Mouse (Mus musculus) liver, embryonic 14.5 days (tissue): ENCODE measurements at regions not wholly inside any gene's neighbourhood (a gene's known extent, or its start where the extent isn't known, plus 50 kb on each side); places are given as distances from the start of the nearest gene placed in this dataset.

Experiments used
- ATAC-seq: fragments of 200-750 bp; cut with Nextera tagmentation; 2 replicates; pipeline ENCODE4 v1.8.0; 2017; ENCODE audit warnings: moderate number of reproducible peaks, mild to moderate bottlenecking, moderate library complexity; ENCODE audit not compliant: insufficient read depth
- DNase-seq, 3 experiments: peaks; one replicate each; pipeline ENCODE4 v3.0.0-alpha.2; 2012 to 2013; ENCODE audit warnings: low read depth in 3 of 3, low spot score in 3 of 3
- H3K27ac ChIP-seq: fragments of 300-500 bp; sonication (generic); 2 replicates; pipeline ENCODE4 v1.5.1; 2014; ENCODE audit warnings: moderate library complexity, mild to moderate bottlenecking, control low read depth, inconsistent platforms
- H3K27me3 ChIP-seq: fragments of 300-500 bp; sonication (generic); 2 replicates; pipeline ENCODE4 v1.6.1; 2014; ENCODE audit warnings: mild to moderate bottlenecking, low read length, moderate library complexity; ENCODE audit not compliant: control insufficient read depth, insufficient read depth
- H3K36me3 ChIP-seq: fragments of 300-500 bp; sonication (generic); replicated peaks from 2 replicates; pipeline ENCODE4 v1.6.1; 2014; ENCODE audit warnings: low read depth; ENCODE audit not compliant: control insufficient read depth, insufficient read depth
- H3K4me1 ChIP-seq, 2 experiments: fragments of 200-500 bp in 1 of 2; fragments of 300-500 bp in 1 of 2; sonication (generic) in 1 of 2; replicated peaks; 2 replicates each; pipeline ENCODE4 v1.6.1; 2012 to 2014; ENCODE audit warnings: antibody characterized with exemption in 1 of 2, inconsistent platforms in 1 of 2, low read length in 1 of 2; ENCODE audit not compliant: control insufficient read depth in 2 of 2, insufficient read depth in 2 of 2
- H3K4me2 ChIP-seq: fragments of 300-500 bp; sonication (generic); 2 replicates; pipeline ENCODE4 v1.6.1; 2014; ENCODE audit warnings: low read depth, mild to moderate bottlenecking, control low read depth, moderate library complexity
- H3K4me3 ChIP-seq, 2 experiments: fragments of 200-500 bp in 1 of 2; fragments of 300-500 bp in 1 of 2; sonication (generic) in 1 of 2; 2 replicates each; pipeline ENCODE4 v1.5.1; 2012 to 2014; ENCODE audit warnings: low read depth in 2 of 2, low read length in 2 of 2, mild to moderate bottlenecking in 2 of 2, control low read depth in 1 of 2, inconsistent platforms in 1 of 2, moderate library complexity in 1 of 2; ENCODE audit not compliant: insufficient read depth in 1 of 2
- H3K9ac ChIP-seq: fragments of 300-500 bp; sonication (generic); replicated peaks from 2 replicates; pipeline ENCODE4 v1.6.1; 2014; ENCODE audit warnings: mild to moderate bottlenecking, control low read depth, moderate library complexity
- H3K9me3 ChIP-seq: fragments of 300-500 bp; sonication (generic); 2 replicates; pipeline ENCODE4 v1.6.1; 2016; ENCODE audit warnings: low read length, mixed read lengths; ENCODE audit not compliant: control insufficient read depth
- CTCF ChIP-seq: IDR thresholded peaks from 2 replicates; pipeline ENCODE4 v1.5.1; 2016; ENCODE audit warnings: antibody characterized with exemption, low read depth, control low read depth
- EP300 ChIP-seq: IDR thresholded peaks from 2 replicates; pipeline ENCODE4 v1.6.1; 2016; ENCODE audit warnings: antibody characterized with exemption, low read depth
- WGBS: fragments of 180-500 bp; shearing (Covaris S2); extraction: QIAGEN DNeasy Blood & Tissue Kit; methylation state at CpG from one replicate; pipeline ENCODE4 v1.1.7; 2014; ENCODE audit not compliant: insufficient replicate concordance; 5-methylcytosine and 5-hydroxymethylcytosine counted together

DNA sequence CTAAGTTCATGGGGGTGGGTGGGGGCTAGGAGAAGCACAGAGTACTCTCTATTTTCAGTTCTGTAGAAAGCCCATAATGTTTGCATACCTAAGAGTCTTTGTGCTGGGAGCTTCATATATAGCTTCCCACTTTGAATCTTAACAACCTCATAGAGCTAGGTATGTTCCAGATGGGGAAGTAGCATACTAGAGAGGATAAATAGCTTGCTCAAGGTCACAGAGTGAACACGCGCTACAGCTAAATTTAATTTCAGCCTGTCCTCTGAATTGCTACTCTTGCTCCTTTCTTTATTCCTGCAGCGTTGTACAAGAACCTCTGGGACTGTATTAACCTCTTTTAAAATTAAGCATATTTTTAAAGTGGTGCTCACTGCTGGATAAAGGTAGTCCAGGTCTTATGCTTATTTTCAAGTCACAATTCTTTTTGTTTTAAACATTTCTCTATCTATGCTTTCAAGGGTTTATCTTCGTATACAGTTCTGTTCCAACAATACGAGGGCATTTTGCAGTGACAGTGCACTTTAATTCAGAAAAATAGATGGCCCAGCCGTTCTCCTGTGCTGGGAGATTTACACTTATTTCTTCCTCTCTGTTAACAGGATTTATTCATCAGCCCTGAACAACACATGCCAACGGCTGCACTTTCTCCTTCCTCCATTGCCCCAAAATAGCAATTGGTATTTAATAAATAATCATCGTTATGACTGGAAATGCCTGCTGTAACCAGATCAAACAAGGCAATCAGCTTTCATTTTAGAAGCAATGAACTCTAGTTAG is 350.7 kb downstream of the Stim2 start:
- Histone ChIP-seq H3K4me1 (no peaks in the 10 kb centered on the region), H3K4me2 (no peak overlapping the region), H3K36me3 (no peaks in the 10 kb centered on the region), H3K9me3 (no peaks in the 10 kb centered on the region), H3K4me3 (no peak overlapping the region), H3K27me3 (no peaks in the 10 kb centered on the region), H3K27ac (no peak overlapping the region), H3K9ac (no peak overlapping the region)
- ATAC-seq (no peak), DNase-seq (no peak)
- TF ChIP-seq CTCF, result no peak
- no peak for TF ChIP-seq EP300
- 65% methylated on average over 8 of the region's 8 CpGs for WGBS

DNA sequence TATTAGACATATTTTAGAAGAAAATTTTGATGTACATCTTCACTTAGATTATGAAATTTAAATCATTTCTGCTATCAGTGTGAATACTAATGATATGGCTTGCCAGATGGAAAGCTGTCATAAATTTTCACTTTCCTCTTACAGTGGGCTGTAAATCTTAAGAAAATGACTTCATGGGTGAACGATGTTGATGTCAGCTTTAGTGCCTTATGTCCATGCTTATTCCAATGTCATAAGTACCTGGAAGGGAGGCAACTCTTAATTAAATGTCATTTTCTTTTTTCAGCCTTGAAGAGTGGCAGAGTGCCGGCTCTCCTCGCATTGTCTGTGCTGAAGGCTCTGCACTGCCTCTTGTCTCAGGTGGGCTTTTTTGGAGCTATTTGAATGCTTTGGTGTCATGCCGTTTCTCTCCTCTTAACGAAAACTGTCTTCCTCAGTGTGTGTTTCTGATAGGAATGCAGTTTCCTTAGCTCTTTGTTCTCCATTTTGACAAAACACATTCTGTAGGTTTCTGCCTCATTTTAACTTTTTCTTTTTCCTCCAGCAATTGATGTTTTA is 351.6 kb downstream of the Stim2 start:
- H3K4me1 ChIP-seq, result no peaks in the 10 kb centered on the region
- H3K4me3 ChIP-seq, result no peak overlapping the region
- no peaks in the 10 kb centered on the region for H3K27me3 ChIP-seq
- DNase-seq (no peak), ATAC-seq (no peak)
- H3K36me3 ChIP-seq, result no peaks in the 10 kb centered on the region
- no peak overlapping the region for H3K27ac ChIP-seq
- no peak overlapping the region for H3K9ac ChIP-seq
- WGBS, result 56% methylated on average over 5 of the region's 5 CpGs
- H3K4me2 ChIP-seq, result no peak overlapping the region
- no peaks in the 10 kb centered on the region for H3K9me3 ChIP-seq
- TF ChIP-seq EP300 (no peak), CTCF (no peak)

DNA sequence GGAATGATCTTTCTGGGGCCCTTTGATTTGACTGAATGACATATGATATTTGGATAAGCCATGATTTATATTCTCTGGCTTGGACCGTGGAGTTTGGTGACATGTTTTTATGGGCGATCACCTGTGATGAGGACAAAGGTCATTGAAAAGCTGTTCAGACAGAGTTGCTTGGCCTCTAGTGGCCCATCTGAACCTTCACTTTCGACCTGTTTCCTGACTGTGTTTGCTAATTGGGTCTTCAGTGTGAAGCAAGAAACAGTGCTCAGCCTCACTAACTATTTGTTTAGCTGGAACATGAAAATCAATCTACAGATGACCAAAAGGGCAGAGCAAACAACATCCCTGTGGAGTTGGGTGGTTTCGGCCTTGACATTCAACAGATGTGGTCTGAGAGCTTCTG is 357.8 kb downstream of the Stim2 start:
- 50% methylated on average over 4 of the region's 4 CpGs for WGBS
- no peaks in the 10 kb centered on the region; a peak in 1 of 4 replicates for H3K4me1 ChIP-seq

DNA sequence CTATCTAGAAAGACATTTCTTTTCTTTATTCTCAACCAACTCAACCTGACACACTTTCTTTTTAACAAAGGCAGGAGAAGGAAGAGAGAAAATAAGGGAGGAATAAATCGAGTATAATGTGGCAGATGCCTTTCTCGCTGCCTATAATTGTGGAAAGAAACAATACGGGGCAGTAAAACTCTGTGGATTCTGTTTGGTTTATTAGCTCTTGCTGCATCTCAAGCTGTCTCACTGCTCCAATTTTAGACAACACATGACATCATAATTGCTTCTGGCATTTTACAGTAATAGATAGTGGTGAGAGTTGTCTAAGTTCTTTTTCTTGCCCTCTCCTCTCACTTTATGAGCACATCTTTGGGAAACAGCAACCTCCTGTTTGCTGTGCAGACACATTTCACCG is 359.2 kb downstream of the Stim2 start:
- TF ChIP-seq CTCF (no peak), EP300 (no peak)
- no peaks in the 10 kb centered on the region for H3K9me3 ChIP-seq
- H3K4me2 ChIP-seq, result no peak overlapping the region
- H3K9ac ChIP-seq, result no peak overlapping the region
- DNase-seq (no peak), ATAC-seq (no peak)
- H3K27ac ChIP-seq, result no peak overlapping the region
- no peaks in the 10 kb centered on the region; a peak in 1 of 4 replicates for H3K4me1 ChIP-seq
- no peak overlapping the region for H3K4me3 ChIP-seq
- 53% methylated on average over 4 of the region's 4 CpGs for WGBS
- no peaks in the 10 kb centered on the region for H3K36me3 ChIP-seq
- no peaks in the 10 kb centered on the region for H3K27me3 ChIP-seq

More for the DNA sequence above, 357.8 kb downstream of the Stim2 start:
- H3K27me3 ChIP-seq, result no peaks in the 10 kb centered on the region
- H3K4me3 ChIP-seq, result no peak overlapping the region
- ATAC-seq (no peak), DNase-seq (peak in 1 of 3 experiments; percentile 5)
- H3K4me2 ChIP-seq, result no peak overlapping the region
- H3K27ac ChIP-seq, result no peak overlapping the region
- TF ChIP-seq CTCF (no peak), EP300 (no peak)
- H3K9me3 ChIP-seq, result no peaks in the 10 kb centered on the region
- H3K36me3 ChIP-seq, result no peaks in the 10 kb centered on the region
- no peak overlapping the region for H3K9ac ChIP-seq

DNA sequence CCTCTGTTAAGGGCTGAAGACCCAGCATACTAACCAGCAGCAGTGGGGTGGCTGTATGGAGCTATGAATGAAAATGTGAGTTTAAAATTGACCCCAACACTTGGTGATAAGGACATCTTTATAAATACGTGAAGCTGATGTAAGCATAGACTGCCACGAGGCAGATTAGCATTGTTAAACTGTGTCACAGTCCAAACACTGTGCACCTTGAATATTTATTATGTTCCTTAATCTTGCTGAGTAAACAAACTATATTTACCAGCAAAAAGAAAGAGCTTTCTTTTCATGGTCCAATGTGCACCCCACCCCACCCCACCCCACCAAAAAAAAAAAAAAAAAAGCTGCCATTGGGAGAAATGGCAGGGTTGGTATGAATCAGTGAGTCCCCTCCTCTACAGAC is 359.9 kb downstream of the Stim2 start:
- Histone ChIP-seq H3K4me2 (no peak overlapping the region), H3K9ac (no peak overlapping the region), H3K27ac (no peak overlapping the region), H3K4me3 (no peak overlapping the region), H3K4me1 (no peaks in the 10 kb centered on the region; a peak in 1 of 4 replicates), H3K36me3 (no peaks in the 10 kb centered on the region), H3K27me3 (no peaks in the 10 kb centered on the region), H3K9me3 (no peaks in the 10 kb centered on the region)
- ATAC-seq (no peak), DNase-seq (no peak)
- TF ChIP-seq EP300 (no peak), CTCF (no peak)
- 39% methylated on average over 2 of the region's 2 CpGs for WGBS
